Mouse (Mus musculus) natural killer cell, adult 2 months (primary cell): ENCODE results near the gene Efhc1.
A peak's percentile ranks its signal among the peaks of the same experiment; 100 is the strongest.

Source experiments
- DNase-seq, 2 experiments: peaks; one replicate each; pipeline ENCODE4 v3.0.0; 2022; ENCODE audit warnings: low spot score in 2 of 2

Gene Efhc1

GRCm38 (mm10) chr1:21007941-21008701 lies 56.7 kb downstream of the Efhc1 start:
- DNase-seq: no peak

- DNase-seq: no peak
Measured at GRCm38 (mm10) chr1:21008891-21009290, 57.5 kb downstream of the Efhc1 start.

DNA sequence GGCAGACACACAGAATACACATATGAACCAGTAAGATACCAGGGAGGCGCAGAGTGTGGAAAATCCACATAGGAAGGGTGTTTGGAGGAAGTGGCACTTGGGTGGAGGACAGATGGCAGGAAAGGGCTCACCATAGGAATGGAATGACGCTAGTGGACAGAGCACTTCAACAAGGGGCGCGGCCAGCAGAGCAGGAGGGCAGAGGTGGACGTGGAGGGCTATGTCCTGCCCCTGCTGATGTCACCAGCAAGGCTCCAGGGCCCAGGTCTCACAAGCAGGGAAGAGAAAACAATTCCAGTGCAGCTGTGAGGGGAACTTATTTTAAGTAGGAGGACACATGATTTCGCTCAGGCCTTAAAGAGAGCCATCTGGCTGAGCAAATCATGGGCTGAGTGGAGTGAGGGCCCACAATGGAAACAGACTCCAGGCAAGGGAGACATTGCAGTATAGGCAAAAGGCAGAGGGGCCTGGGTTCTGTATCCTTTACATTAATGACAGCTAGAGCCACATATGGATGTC lies 58.9 kb downstream of the Efhc1 start:
- DNase-seq: no peak

GRCm38 (mm10) chr1:21014463-21014862 lies 63.0 kb downstream of the Efhc1 start:
- no peak for DNase-seq

DNA sequence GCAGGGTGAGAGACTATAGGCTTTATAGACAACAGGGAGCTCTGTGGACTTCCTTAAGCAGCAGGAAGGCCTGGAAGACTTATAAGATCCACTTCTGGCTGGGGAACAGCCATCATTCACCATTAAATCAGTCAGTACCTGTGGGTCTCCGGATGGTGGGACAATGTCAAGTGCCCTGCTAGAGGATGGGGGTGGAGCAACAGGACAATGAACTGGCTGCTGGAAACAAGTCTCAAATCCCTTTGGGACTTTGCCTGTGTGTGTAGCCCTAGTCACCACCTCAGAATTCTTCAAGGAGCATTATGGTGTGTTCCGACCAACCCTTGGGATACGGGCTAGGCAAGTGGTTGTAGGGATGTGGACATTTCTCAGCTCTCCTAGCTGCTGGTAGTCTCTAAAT lies 71.7 kb downstream of the Efhc1 start:
- DNase-seq: no peak

DNA sequence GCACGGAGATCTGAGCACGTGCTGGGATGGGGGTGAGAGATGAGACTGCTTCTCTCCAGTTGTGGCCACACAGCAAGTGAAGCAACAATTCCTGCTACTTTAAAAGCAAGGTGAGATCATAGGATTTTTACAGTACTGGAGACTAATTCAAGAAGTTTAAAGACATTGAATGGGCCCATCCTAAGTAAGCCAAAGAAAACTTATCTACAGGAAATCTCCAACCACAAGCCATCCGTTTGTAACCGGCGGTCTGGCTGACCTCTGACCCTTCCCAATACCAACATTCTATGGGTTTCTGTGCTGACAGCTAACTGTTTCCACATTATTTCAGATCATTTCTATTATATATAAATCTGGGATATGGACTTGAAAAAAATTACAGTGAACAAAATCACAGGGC lies 73.8 kb downstream of the Efhc1 start:
- DNase-seq: no peak

- DNase-seq: no peak
Measured at GRCm38 (mm10) chr1:21026534-21026933, 75.1 kb downstream of the Efhc1 start.

DNA sequence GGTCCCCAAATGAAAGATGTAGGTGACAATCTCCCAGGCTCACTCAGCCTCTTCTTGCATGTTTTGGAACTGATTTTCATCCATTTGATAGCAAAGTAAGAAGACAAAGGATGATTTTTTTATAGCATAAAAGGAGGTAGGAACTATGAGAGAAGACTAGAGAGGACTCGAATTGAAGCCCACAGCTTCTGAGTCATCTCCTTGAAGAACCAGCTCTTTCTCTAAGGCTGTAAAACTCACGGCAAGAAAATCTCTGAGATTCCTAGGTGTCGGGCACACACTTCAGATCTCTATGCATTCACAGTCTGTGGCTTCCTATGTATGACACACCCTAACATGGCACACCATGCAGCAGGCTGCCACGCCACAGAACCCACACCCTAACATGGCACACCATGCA lies 77.6 kb downstream of the Efhc1 start:
- DNase-seq: peak in 1 of 2 experiments; percentile 3

GRCm38 (mm10) chr1:21031650-21032049 lies 80.2 kb downstream of the Efhc1 start:
- DNase-seq: no peak

- DNase-seq: no peak
Measured at GRCm38 (mm10) chr1:21033065-21033791, 81.8 kb downstream of the Efhc1 start.

- no peak for DNase-seq
Measured at GRCm38 (mm10) chr1:21033792-21034119, 82.3 kb downstream of the Efhc1 start.

GRCm38 (mm10) chr1:21035878-21036277 lies 84.5 kb downstream of the Efhc1 start:
- DNase-seq: no peak

- DNase-seq: no peak
Measured at GRCm38 (mm10) chr1:21037881-21038601, 86.6 kb downstream of the Efhc1 start.

- no peak for DNase-seq
Measured at GRCm38 (mm10) chr1:21039564-21039963, 88.1 kb downstream of the Efhc1 start.

- peak in 1 of 2 experiments; percentile 53 for DNase-seq
Measured at GRCm38 (mm10) chr1:21040173-21040572, 88.7 kb downstream of the Efhc1 start.
